Mouse (Mus musculus) cerebellum, adult 2 months (tissue): ENCODE data around the gene Babam2.
A peak's percentile ranks its signal among the peaks of the same experiment; 100 is the strongest.

Experiments used
- CTCF ChIP-seq: fragments of 200-500 bp; IDR thresholded peaks from 2 replicates; pipeline ENCODE4 v1.5.1; 2011; ENCODE audit warnings: low read depth, mild to moderate bottlenecking, control low read depth, low read length, moderate library complexity, borderline replicate concordance; ENCODE audit not compliant: insufficient read depth
- POLR2A ChIP-seq: fragments of 200-500 bp; IDR thresholded peaks from 2 replicates; pipeline ENCODE4 v1.6.1; 2011; ENCODE audit warnings: low read length, control low read depth, borderline replicate concordance; ENCODE audit not compliant: insufficient read depth

DNA sequence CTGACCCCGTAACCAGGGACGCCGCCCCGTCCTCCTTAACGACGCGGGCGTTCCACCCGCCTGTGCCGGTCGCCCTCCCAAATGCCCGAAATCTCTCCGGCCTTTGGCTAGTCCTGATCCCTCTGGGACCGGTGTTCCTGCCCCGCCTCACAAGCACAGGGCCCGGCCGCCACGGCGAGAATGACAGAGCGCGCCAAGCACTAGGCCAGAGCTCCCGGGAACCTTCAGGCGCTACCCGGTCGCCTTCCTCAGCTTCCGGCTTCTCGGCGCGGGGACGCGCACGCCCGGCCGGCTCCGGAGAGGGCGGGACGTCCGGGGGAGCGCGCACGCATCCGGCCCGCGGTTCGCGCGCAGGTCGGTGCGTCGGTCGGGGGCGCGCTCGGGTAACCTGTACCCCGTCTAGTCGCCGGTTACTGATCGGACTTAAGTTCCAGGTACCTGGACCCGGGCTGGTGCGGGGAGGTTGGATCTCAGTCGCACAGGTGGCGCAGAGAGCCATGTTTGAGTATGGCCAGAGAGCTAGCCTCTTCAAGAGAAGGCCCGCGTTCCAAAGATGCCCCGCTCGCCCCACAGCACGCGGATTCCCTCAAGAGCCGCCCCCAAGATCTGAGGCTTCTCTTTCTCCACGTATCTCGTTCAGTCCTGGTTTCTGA lies at the start of gene Babam2:
- TF ChIP-seq CTCF (no peak), POLR2A (peak; percentile 79; the same call in 1 of the 2 replicates)
